Mouse (Mus musculus) limb, embryonic 15.5 days (tissue): ENCODE results near the gene Nup50. TPM values are rescaled to one million over a fixed set of nuclear protein-coding genes. Genes with fewer than 3 reads are reported as not detected.

Source experiments
- ATAC-seq: fragments of 200-750 bp; cut with Nextera tagmentation; 2 replicates; pipeline ENCODE4 v1.8.0; 2017; ENCODE audit warnings: low read depth, moderate TSS enrichment; ENCODE audit not compliant: insufficient number of reproducible peaks, low FRiP score, low TSS enrichment
- H3K27ac ChIP-seq: fragments of 300-500 bp; sonication (generic); 2 replicates; pipeline ENCODE4 v1.5.1; 2015; ENCODE audit warnings: moderate library complexity, mild to moderate bottlenecking, inconsistent platforms
- H3K27me3 ChIP-seq: fragments of 300-500 bp; sonication (generic); 2 replicates; pipeline ENCODE4 v1.6.1; 2015; ENCODE audit warnings: inconsistent platforms
- H3K36me3 ChIP-seq: fragments of 300-500 bp; sonication (generic); 2 replicates; pipeline ENCODE4 v1.6.1; 2015; ENCODE audit warnings: inconsistent platforms
- H3K4me1 ChIP-seq: fragments of 300-500 bp; sonication (generic); 2 replicates; pipeline ENCODE4 v1.6.1; 2015; ENCODE audit warnings: inconsistent platforms
- H3K4me2 ChIP-seq: fragments of 300-500 bp; sonication (generic); 2 replicates; pipeline ENCODE4 v1.6.1; 2015; ENCODE audit warnings: mild to moderate bottlenecking, inconsistent platforms
- H3K4me3 ChIP-seq: fragments of 300-500 bp; sonication (generic); 2 replicates; pipeline ENCODE4 v1.5.1; 2015; ENCODE audit warnings: mild to moderate bottlenecking, inconsistent platforms
- H3K9ac ChIP-seq: fragments of 300-500 bp; sonication (generic); 2 replicates; pipeline ENCODE4 v1.6.1; 2015; ENCODE audit warnings: inconsistent platforms
- H3K9me3 ChIP-seq: fragments of 300-500 bp; sonication (generic); 2 replicates; pipeline ENCODE4 v1.6.1; 2016; ENCODE audit warnings: inconsistent platforms
- WGBS: fragments of 180-500 bp; shearing (Covaris S2); methylation state at CpG from one replicate; pipeline ENCODE4 v1.1.7; 2015; 5-methylcytosine and 5-hydroxymethylcytosine counted together
- polyA plus RNA-seq: library from polyadenylated mRNA; unstranded; fragments of >200 nt; fragmentation: Nextera tagmentation; extraction: Ambion mirVana; gene quantifications from 2 replicates; pipeline ENCODE4 v1.2.1, GENCODE M21; 2015

The Nup50 gene
- polyA plus RNA-seq, 1 experiment from 2014 or later, result 29.2 TPM

GRCm38 (mm10) chr15:84982888-84983287, 59.7 kb downstream of the Nup50 start:
- H3K9me3 ChIP-seq, result no peaks in the 10 kb centered on the region
- H3K4me1 ChIP-seq, result peaks cover 36% of the 10 kb centered on the region
- ATAC-seq, result no peak
- no peaks in the 10 kb centered on the region for H3K27me3 ChIP-seq
- no peak overlapping the region for H3K4me2 ChIP-seq
- WGBS, result 80% methylated on average over 3 of the region's 3 CpGs
- H3K4me3 ChIP-seq, result no peak overlapping the region
- H3K27ac ChIP-seq, result no peak overlapping the region
- no peak overlapping the region for H3K9ac ChIP-seq
- no peaks in the 10 kb centered on the region; the same call in 1 of the 2 replicates for H3K36me3 ChIP-seq

DNA sequence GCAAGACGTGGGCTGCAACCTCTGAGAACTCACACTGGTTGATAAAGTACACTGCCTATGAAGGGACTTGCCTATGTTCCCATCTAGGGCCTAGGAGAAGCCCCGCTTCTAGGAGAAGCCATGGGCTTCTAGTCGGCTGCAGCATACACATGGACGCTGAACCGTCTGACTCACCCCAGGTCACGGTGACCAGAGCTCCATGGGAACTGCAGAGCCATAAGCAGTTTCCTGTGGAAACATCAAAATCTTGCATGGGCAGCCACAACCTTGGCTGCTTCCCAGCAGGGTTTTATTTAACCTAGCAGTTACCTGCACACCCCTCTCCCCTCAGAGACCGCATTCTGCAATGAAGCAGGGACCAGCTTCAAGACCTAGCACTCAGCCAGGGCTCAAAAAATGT, 60.5 kb downstream of the Nup50 start:
- no peak overlapping the region for H3K9ac ChIP-seq
- H3K4me3 ChIP-seq, result no peak overlapping the region
- no peaks in the 10 kb centered on the region for H3K9me3 ChIP-seq
- H3K27ac ChIP-seq, result no peak overlapping the region
- H3K4me2 ChIP-seq, result no peak overlapping the region
- no peak for ATAC-seq
- peaks cover 43% of the 10 kb centered on the region for H3K4me1 ChIP-seq
- no peaks in the 10 kb centered on the region; the same call in 1 of the 2 replicates for H3K36me3 ChIP-seq
- H3K27me3 ChIP-seq, result 0 out of 2 replicates have a peak, but pooled peaks cover under 1% of the 10 kb centered on the region
- 70% methylated on average over 7 of the region's 7 CpGs for WGBS

- no peak overlapping the region for H3K4me2 ChIP-seq
- no peak overlapping the region for H3K9ac ChIP-seq
- peaks cover 43% of the 10 kb centered on the region for H3K4me1 ChIP-seq
- ATAC-seq, result no peak
- WGBS, result 87% methylated on average over 12 of the region's 12 CpGs
- no peaks in the 10 kb centered on the region for H3K9me3 ChIP-seq
- H3K27ac ChIP-seq, result no peak overlapping the region
- H3K4me3 ChIP-seq, result no peak overlapping the region
- H3K36me3 ChIP-seq, result no peaks in the 10 kb centered on the region
- H3K27me3 ChIP-seq, result 0 out of 2 replicates have a peak, but pooled peaks cover 4% of the 10 kb centered on the region
Observed at GRCm38 (mm10) chr15:84985516-84986160, 62.4 kb downstream of the Nup50 start.

DNA sequence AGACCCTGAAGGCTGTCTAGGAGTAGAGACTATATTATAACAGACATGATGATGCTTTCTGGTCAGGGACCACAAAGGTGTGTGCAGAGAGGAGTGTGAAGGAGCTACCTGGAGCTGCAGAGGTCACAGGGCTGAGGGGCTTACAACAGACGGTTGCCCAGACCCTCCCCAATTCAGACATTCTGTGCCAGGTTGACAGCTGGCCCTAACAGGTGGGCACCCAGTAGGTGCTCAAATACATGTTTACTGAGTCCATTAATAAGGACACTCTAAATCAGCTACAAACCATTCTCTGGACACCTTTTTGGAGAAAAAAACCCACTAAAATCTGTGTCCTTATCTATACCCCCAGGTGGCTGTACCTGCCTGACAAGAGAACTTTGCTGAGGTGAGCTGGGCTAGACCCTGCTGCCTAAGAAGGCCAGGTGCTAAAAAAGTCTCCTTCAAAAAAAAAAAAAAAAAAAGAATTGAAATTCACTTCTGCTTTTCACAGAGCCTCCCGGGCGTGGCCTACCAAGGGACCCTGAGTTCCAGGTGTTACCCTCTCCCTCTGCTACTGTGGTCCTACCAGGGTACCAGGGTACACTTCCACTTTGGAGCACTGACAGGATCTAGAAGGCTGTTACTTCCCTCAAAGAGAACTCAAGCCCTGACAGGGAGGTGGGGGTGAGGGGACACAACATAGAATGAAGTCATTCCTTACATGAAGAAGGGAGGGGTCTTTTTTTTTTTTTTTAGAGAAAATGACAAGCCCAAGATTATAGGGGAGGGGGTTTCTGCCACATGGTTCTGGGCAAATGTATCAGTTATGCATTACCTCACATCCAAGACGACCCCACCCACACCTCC, 63.2 kb downstream of the Nup50 start:
- peak overlapping the region; percentile 74 for H3K4me3 ChIP-seq
- peak overlapping the region; percentile 95 for H3K9ac ChIP-seq
- no peak overlapping the region for H3K27ac ChIP-seq
- WGBS, result 65% methylated on average over 4 of the region's 4 CpGs
- H3K36me3 ChIP-seq, result no peaks in the 10 kb centered on the region
- 0 out of 2 replicates have a peak, but pooled peaks cover 4% of the 10 kb centered on the region for H3K27me3 ChIP-seq
- no peaks in the 10 kb centered on the region for H3K9me3 ChIP-seq
- ATAC-seq, result no peak
- H3K4me2 ChIP-seq, result peak overlapping the region; percentile 81
- H3K4me1 ChIP-seq, result peaks cover 43% of the 10 kb centered on the region

- H3K4me2 ChIP-seq, result peak overlapping the region; percentile 81
- peak overlapping the region; percentile 95 for H3K9ac ChIP-seq
- WGBS, result under 1% methylated on average over 46 of the region's 53 CpGs
- ATAC-seq, result peak; percentile 20
- peak overlapping the region; percentile 74 for H3K4me3 ChIP-seq
- 0 out of 2 replicates have a peak, but pooled peaks cover 4% of the 10 kb centered on the region for H3K27me3 ChIP-seq
- no peaks in the 10 kb centered on the region for H3K9me3 ChIP-seq
- peak overlapping the region; percentile 71 for H3K27ac ChIP-seq
- no peaks in the 10 kb centered on the region for H3K36me3 ChIP-seq
- peaks cover 43% of the 10 kb centered on the region for H3K4me1 ChIP-seq
Observed at GRCm38 (mm10) chr15:84987020-84987815, 64.0 kb downstream of the Nup50 start.

DNA sequence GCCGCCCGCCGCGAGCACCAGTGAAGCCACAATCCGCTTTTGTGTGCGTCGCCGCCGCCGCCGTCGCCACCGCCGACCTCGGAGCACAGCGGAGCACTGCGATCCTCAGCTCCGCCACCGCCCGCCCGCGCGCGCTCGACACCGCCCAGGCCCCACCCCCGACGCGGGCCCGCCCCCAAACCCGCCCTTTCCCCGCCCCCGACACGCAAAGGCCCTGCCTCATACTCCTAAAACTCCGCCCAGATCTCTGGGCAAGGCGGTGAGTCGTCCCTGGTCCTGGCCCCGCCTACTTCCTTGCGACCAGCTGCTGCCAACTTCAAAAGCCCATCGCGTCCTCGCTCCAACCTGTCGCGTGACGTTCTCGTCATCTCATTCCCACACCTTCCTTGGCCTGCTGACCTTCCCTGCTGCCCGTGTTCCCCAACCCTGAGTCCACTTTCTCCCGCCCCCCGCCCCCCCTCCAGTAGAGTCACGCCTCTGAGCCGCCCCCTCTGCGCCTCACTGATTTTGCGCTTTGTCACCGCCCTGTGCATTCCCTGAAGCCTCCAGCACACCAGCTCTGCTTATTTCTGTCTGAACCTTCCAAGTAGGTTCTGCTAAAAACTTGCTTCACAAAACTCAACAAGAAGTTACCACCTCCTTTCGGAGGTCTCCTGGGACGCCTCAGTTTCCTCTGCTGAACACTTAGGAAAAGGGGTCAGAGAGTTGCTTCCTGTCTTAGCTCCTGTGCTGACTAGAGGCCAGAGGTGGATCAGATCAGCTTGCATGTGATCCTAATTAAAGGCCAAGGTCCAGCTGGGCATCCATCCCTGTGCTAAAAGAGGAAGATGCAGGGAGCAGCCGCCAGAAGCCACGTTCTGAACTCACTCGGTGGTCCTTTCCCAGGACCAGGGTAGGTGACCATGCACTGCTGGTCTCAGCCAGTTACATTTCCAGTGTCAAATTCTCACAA, 64.9 kb downstream of the Nup50 start, which contains the start of gene 5031439G07Rik:
5031439G07Rik (minus strand) TSS at position 678 of the 952 bp plus-strand sequence.
- peak within 1 kb of the TSS; percentile 81 for H3K4me2 ChIP-seq
- H3K27ac ChIP-seq, result peak within 1 kb of the TSS; percentile 76
- peak within 1 kb of the TSS; percentile 74 for H3K4me3 ChIP-seq
- H3K9me3 ChIP-seq, result no peaks in the 10 kb centered on the region
- H3K4me1 ChIP-seq, result peaks cover 38% of the 10 kb centered on the region
- H3K27me3 ChIP-seq, result 0 out of 2 replicates have a peak, but pooled peaks cover 4% of the 10 kb centered on the region
- under 1% methylated on average over 58 of the region's 59 CpGs for WGBS
- H3K36me3 ChIP-seq, result no peaks in the 10 kb centered on the region
- peak; percentile 93 for ATAC-seq
- peak within 1 kb of the TSS; percentile 95 for H3K9ac ChIP-seq

- 0 out of 2 replicates have a peak, but pooled peaks cover 4% of the 10 kb centered on the region for H3K27me3 ChIP-seq
- WGBS, result 70% methylated on average over 3 of the region's 3 CpGs
- H3K36me3 ChIP-seq, result no peaks in the 10 kb centered on the region
- no peak overlapping the region for H3K9ac ChIP-seq
- no peak overlapping the region for H3K4me2 ChIP-seq
- ATAC-seq, result no peak
- H3K27ac ChIP-seq, result no peak overlapping the region
- H3K4me3 ChIP-seq, result no peak overlapping the region
- no peaks in the 10 kb centered on the region for H3K9me3 ChIP-seq
- peaks cover 30% of the 10 kb centered on the region for H3K4me1 ChIP-seq
Observed at GRCm38 (mm10) chr15:84989098-84989497, 65.9 kb downstream of the Nup50 start.

DNA sequence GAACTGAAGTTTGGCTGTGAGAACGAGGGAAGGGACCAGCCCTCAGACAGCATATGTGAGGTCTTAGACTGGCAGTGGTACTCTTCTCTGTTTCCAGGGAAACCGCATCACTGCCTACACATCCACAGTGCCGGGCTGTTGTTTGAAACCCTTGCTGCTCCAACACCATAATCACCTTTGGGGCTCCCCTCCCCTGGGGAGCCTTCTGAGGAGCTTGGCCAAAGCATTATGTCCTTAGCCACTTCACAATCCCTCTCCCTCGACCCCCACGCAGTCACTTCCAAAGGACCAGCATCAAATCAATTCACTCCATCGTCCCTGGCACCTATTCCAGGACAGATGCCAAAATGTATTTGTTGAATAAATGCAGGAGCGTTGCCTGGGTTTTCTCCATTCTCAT, 66.6 kb downstream of the Nup50 start:
- Histone ChIP-seq H3K4me1 (peaks cover 35% of the 10 kb centered on the region), H3K4me3 (no peak overlapping the region)

More for the DNA sequence above, 66.6 kb downstream of the Nup50 start:
- Histone ChIP-seq H3K4me2 (no peak overlapping the region), H3K36me3 (no peaks in the 10 kb centered on the region), H3K27me3 (0 out of 2 replicates have a peak, but pooled peaks cover 4% of the 10 kb centered on the region), H3K27ac (no peak overlapping the region), H3K9ac (no peak overlapping the region), H3K9me3 (no peaks in the 10 kb centered on the region)
- 70% methylated on average over 7 of the region's 7 CpGs for WGBS
- no peak for ATAC-seq
